Mouse (Mus musculus) bone marrow macrophage, adult 2 months (primary cell): ENCODE data around the gene Gm4707.

Source experiments
- CTCF ChIP-seq: IDR thresholded peaks from 2 replicates; pipeline ENCODE4 v1.5.1; 2012; ENCODE audit warnings: low read depth, mild to moderate bottlenecking, low read length, moderate library complexity
- POLR2A ChIP-seq: IDR thresholded peaks from 2 replicates; pipeline ENCODE4 v1.6.1; 2012; ENCODE audit warnings: mild to moderate bottlenecking, low read depth, low read length, borderline replicate concordance

DNA sequence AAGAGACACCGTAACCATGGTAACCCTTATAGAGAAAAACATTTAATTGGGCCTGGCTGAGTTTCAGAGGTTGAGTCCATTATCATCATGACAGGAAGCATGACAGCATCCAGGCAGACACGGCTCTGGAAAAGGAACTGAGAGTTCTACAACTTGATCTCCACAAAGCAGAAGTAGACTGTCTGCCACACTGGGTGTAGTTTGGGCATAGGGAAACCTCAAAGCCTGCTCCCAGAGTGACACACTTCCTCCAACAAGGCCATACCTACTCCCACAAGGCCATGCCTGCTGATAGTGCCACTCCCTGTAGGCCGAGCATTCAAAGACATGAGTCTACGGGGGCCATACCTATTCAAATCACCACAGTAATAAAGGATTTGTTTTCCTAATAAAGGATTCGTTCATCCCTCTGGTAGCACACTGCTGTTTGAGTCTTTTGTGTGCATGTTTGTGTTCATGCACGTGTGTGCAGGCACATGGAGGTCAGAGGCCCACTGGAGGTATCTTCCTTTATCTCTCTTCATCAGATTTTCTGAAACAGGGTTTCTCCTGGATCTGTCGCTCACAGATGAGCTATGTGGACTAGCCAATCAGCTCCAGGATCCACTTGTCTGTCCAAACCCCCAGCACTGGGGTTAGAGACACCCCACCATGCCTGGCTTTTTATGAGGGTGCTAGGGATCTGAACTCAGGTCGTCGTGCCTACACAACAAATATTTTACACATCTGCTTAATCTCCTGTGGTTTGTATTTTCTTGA is 30.2 kb upstream of the Gm4707 start:
- TF ChIP-seq CTCF: no peak
- TF ChIP-seq POLR2A: no peak
